Mouse (Mus musculus) liver, embryonic 15.5 days (tissue): ENCODE measurements around the gene Hoxb4. TPM values are rescaled to one million over a fixed set of nuclear protein-coding genes. Genes with fewer than 3 reads are reported as not detected.
A peak's percentile ranks its signal among the peaks of the same experiment; 100 is the strongest.

Source experiments
- ATAC-seq: fragments of 200-750 bp; cut with Nextera tagmentation; 2 replicates; pipeline ENCODE4 v1.8.0; 2017; ENCODE audit warnings: moderate number of reproducible peaks, mild to moderate bottlenecking, moderate library complexity; ENCODE audit not compliant: insufficient read depth
- H3K27ac ChIP-seq: fragments of 300-500 bp; sonication (generic); replicated peaks from 2 replicates; pipeline ENCODE4 v1.5.1; 2015; ENCODE audit warnings: mild to moderate bottlenecking, inconsistent platforms
- H3K27me3 ChIP-seq: fragments of 300-500 bp; sonication (generic); 2 replicates; pipeline ENCODE4 v1.6.1; 2015; ENCODE audit warnings: mild to moderate bottlenecking, inconsistent platforms
- H3K36me3 ChIP-seq: fragments of 300-500 bp; sonication (generic); replicated peaks from 2 replicates; pipeline ENCODE4 v1.6.1; 2015; ENCODE audit warnings: moderate library complexity, mild to moderate bottlenecking, inconsistent platforms
- H3K4me1 ChIP-seq: fragments of 300-500 bp; sonication (generic); replicated peaks from 2 replicates; pipeline ENCODE4 v1.6.1; 2015; ENCODE audit warnings: inconsistent platforms
- H3K4me2 ChIP-seq: fragments of 300-500 bp; sonication (generic); 2 replicates; pipeline ENCODE4 v1.6.1; 2015; ENCODE audit warnings: moderate library complexity, mild to moderate bottlenecking, inconsistent platforms
- H3K4me3 ChIP-seq: fragments of 300-500 bp; sonication (generic); replicated peaks from 2 replicates; pipeline ENCODE4 v1.5.1; 2015; ENCODE audit warnings: mild to moderate bottlenecking, inconsistent platforms
- H3K9ac ChIP-seq: fragments of 300-500 bp; sonication (generic); 2 replicates; pipeline ENCODE4 v1.6.1; 2015; ENCODE audit warnings: moderate library complexity, mild to moderate bottlenecking, inconsistent platforms
- H3K9me3 ChIP-seq: fragments of 300-500 bp; sonication (generic); replicated peaks from 2 replicates; pipeline ENCODE4 v1.6.1; 2016; ENCODE audit warnings: inconsistent platforms
- WGBS: fragments of 180-500 bp; shearing (Covaris S2); methylation state at CpG from one replicate; pipeline ENCODE4 v1.1.7; 2015; ENCODE audit warnings: mixed read lengths; ENCODE audit not compliant: insufficient replicate concordance; 5-methylcytosine and 5-hydroxymethylcytosine counted together
- polyA plus RNA-seq: library from polyadenylated mRNA; unstranded; fragments of >200 nt; fragmentation: Nextera tagmentation; extraction: Ambion mirVana; gene quantifications from 2 replicates; pipeline ENCODE4 v1.2.1, GENCODE M21; 2015

Hoxb4 gene
- polyA plus RNA-seq, 1 experiment from 2014 or later: 0.10 TPM

GRCm38 (mm10) chr11:96294245-96295091 is 23.6 kb upstream of the Hoxb4 start:
- no peaks in the 10 kb centered on the region for H3K36me3 ChIP-seq
- H3K4me3 ChIP-seq: no peak overlapping the region
- H3K4me2 ChIP-seq: no peak overlapping the region
- H3K4me1 ChIP-seq: no peaks in the 10 kb centered on the region
- H3K27ac ChIP-seq: no peak overlapping the region
- no peaks in the 10 kb centered on the region for H3K9me3 ChIP-seq
- WGBS: under 1% methylated on average over 32 of the region's 32 CpGs
- peaks cover 100% of the 10 kb centered on the region for H3K27me3 ChIP-seq
- H3K9ac ChIP-seq: no peak overlapping the region
- no peak for ATAC-seq

GRCm38 (mm10) chr11:96295092-96295835 is 22.8 kb upstream of the Hoxb4 start:
- no peak overlapping the region for H3K4me2 ChIP-seq
- H3K27ac ChIP-seq: no peak overlapping the region

GRCm38 (mm10) chr11:96296997-96297396 is 21.1 kb upstream of the Hoxb4 start:
- Histone ChIP-seq H3K27ac (no peak overlapping the region), H3K9me3 (no peaks in the 10 kb centered on the region), H3K4me3 (no peak overlapping the region), H3K9ac (no peak overlapping the region), H3K4me1 (no peaks in the 10 kb centered on the region), H3K36me3 (no peaks in the 10 kb centered on the region), H3K27me3 (peaks cover 100% of the 10 kb centered on the region), H3K4me2 (no peak overlapping the region)
- WGBS: 27% methylated on average over 2 of the region's 2 CpGs
- ATAC-seq: no peak

More at GRCm38 (mm10) chr11:96295092-96295835, 22.8 kb upstream of the Hoxb4 start:
- no peak overlapping the region for H3K9ac ChIP-seq
- H3K9me3 ChIP-seq: no peaks in the 10 kb centered on the region
- H3K4me1 ChIP-seq: no peaks in the 10 kb centered on the region
- 1% methylated on average over 30 of the region's 30 CpGs for WGBS
- H3K4me3 ChIP-seq: no peak overlapping the region
- no peak for ATAC-seq
- peaks cover 100% of the 10 kb centered on the region for H3K27me3 ChIP-seq
- H3K36me3 ChIP-seq: no peaks in the 10 kb centered on the region

DNA sequence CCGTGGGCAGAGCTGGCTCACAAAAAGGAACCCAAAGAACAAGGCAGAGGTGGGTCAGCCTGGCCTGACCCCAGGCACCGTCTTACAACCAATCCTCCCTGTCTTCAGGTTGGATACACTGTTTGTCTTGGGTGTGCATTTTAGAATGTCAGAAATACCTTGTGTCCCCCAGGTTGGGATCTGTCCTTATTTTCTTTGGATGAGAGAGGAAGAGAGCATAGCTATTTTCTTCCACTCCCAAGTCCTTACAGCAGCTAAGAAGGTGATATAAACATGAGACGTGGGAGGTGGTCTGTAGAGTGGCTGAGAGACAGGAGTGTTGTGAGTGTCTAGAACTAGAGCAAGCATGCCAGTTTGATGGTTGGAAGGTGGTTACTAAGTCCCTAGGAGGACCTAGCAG is 20.6 kb upstream of the Hoxb4 start:
- no peak for ATAC-seq
- Histone ChIP-seq H3K36me3 (no peaks in the 10 kb centered on the region), H3K27ac (no peak overlapping the region), H3K4me2 (no peak overlapping the region), H3K27me3 (peaks cover 100% of the 10 kb centered on the region), H3K4me1 (no peaks in the 10 kb centered on the region), H3K9ac (no peak overlapping the region), H3K9me3 (no peaks in the 10 kb centered on the region), H3K4me3 (no peak overlapping the region)
- WGBS: 33% methylated on average over 3 of the region's 3 CpGs

DNA sequence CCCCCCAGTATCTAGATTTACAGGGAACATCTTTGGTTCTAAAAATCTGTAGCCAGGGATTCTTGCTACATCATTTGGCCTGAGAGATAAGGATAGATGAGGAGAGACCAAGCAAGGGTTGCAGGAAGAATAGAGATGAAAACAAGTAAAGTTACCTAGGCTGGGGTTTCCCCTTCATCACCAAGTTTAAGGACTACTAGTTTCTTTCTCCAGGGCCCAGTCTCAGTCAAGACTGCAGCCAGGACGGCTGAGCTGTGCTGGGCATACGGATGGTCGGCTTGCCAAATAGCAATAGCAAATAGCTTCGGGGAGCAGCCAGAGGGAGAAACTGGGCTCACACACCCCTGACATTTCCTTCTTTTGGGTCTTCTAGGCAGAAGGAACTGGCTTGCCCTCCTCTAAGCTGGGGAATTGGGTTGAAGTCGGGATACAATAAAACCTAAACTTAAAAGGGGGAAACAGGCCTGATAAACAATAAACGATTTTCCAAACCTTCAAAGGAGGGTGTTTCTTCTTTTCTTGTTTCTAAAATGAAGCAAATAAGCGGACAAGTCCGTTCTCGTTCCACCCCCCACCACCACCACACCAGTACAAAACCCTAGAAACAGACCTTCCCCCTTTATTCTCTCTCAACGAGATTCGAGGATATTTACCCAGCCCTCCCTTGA is 20.0 kb upstream of the Hoxb4 start:
- no peak for ATAC-seq
- peaks cover 100% of the 10 kb centered on the region for H3K27me3 ChIP-seq
- no peaks in the 10 kb centered on the region for H3K4me1 ChIP-seq
- no peak overlapping the region for H3K27ac ChIP-seq
- 19% methylated on average over 11 of the region's 11 CpGs for WGBS
- no peak overlapping the region for H3K4me3 ChIP-seq
- no peak overlapping the region for H3K4me2 ChIP-seq
- H3K36me3 ChIP-seq: no peaks in the 10 kb centered on the region
- no peaks in the 10 kb centered on the region for H3K9me3 ChIP-seq
- H3K9ac ChIP-seq: no peak overlapping the region

GRCm38 (mm10) chr11:96298895-96299667 is 19.0 kb upstream of the Hoxb4 start:
- H3K4me2 ChIP-seq: peak overlapping the region; percentile 33
- H3K4me1 ChIP-seq: no peaks in the 10 kb centered on the region
- no peak overlapping the region for H3K27ac ChIP-seq
- no peak for ATAC-seq
- no peaks in the 10 kb centered on the region for H3K9me3 ChIP-seq
- peaks cover 100% of the 10 kb centered on the region for H3K27me3 ChIP-seq
- under 1% methylated on average over 66 of the region's 66 CpGs for WGBS
- H3K4me3 ChIP-seq: peak overlapping the region; percentile 17; the same call in 1 of the 2 replicates
- no peaks in the 10 kb centered on the region for H3K36me3 ChIP-seq
- no peak overlapping the region for H3K9ac ChIP-seq

DNA sequence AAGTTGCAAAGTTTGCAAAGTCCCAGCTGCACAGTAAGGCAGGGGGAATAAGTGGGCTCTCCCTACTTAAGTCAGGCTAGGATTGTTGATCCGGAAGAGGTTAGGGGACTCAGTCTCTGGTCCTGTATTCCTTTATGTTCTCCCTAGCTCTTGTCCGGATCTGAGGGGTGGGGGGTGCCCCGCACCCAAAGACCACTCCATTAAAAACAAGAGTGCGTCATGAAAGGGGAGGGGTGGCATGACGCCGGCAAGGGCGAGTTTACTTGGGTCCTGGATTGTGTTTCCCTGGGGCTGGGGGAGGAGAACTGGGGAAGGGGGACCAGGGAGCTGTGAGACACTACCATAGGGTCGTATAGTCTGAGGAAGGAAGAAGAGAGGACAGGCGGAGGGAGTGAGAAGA is 18.3 kb upstream of the Hoxb4 start:
- peaks cover 100% of the 10 kb centered on the region for H3K27me3 ChIP-seq
- WGBS: 1% methylated on average over 9 of the region's 9 CpGs
- H3K4me2 ChIP-seq: no peak overlapping the region
- H3K27ac ChIP-seq: no peak overlapping the region
- no peak for ATAC-seq
- H3K4me3 ChIP-seq: no peak overlapping the region
- H3K9me3 ChIP-seq: no peaks in the 10 kb centered on the region
- H3K36me3 ChIP-seq: no peaks in the 10 kb centered on the region
- no peak overlapping the region for H3K9ac ChIP-seq
- no peaks in the 10 kb centered on the region for H3K4me1 ChIP-seq

DNA sequence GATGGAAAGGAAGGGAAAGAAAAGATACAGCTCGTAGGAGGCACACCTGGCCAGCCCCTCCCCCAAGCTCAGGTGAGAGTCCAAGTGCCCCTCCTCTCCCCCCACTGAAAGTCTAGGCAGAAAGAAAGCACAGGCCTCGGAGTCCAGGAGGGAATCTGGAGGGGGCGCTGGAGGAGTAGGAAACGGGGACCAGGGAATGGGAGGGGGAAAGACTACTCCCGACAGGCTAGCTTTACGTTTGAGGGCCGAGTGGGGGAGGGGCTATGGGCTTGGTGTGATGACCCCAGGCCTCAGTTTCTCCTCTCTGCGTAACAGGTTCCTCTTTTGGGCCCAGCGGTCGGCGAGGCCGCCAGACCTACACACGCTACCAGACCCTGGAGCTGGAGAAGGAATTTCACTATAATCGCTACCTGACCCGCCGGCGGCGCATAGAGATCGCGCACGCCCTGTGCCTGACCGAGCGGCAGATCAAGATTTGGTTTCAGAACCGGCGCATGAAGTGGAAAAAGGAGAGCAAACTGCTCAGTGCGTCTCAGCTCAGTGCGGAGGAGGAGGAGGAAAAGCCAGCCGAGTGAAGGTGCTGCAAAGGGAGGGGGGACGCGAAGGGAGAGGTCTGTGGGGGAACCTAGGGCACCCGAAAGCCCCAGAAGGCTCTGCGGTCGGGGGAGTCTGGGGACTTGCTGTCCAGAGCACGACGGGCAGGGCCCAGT is 17.6 kb upstream of the Hoxb4 start:
- Histone ChIP-seq H3K4me1 (no peaks in the 10 kb centered on the region), H3K4me3 (no peak overlapping the region), H3K27me3 (peaks cover 100% of the 10 kb centered on the region), H3K27ac (no peak overlapping the region), H3K36me3 (no peaks in the 10 kb centered on the region), H3K4me2 (no peak overlapping the region), H3K9me3 (no peaks in the 10 kb centered on the region), H3K9ac (no peak overlapping the region)
- no peak for ATAC-seq
- 2% methylated on average over 35 of the region's 35 CpGs for WGBS

GRCm38 (mm10) chr11:96301064-96301431 is 17.0 kb upstream of the Hoxb4 start:
- peaks cover 100% of the 10 kb centered on the region for H3K27me3 ChIP-seq
- no peaks in the 10 kb centered on the region for H3K36me3 ChIP-seq
- no peaks in the 10 kb centered on the region for H3K9me3 ChIP-seq
- no peak overlapping the region for H3K27ac ChIP-seq
- WGBS: 20% methylated on average over 10 of the region's 10 CpGs
- H3K4me1 ChIP-seq: no peaks in the 10 kb centered on the region
- H3K9ac ChIP-seq: no peak overlapping the region
- H3K4me3 ChIP-seq: no peak overlapping the region
- no peak for ATAC-seq
- no peak overlapping the region for H3K4me2 ChIP-seq

DNA sequence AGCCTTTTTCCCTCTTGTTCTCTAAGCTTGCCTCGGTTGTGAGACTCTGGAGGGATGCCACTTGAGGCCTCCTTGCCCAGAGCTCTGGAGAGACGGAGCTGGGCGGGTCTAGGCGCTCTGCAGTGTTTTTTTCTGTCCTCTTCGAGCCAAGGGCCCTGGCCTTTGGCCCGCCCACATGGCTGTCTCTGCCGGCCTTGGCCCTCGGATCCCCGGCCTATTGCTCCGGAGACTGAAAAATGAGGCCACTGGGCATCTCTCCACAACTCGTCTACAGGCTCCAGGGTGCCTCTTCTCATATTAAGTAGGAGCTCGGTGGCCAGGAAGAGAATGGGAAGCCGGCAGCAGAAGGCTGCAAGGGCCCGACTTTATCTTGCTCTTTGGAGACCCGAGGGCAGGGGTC is 16.2 kb upstream of the Hoxb4 start:
- H3K9ac ChIP-seq: no peak overlapping the region
- H3K36me3 ChIP-seq: no peaks in the 10 kb centered on the region
- H3K27me3 ChIP-seq: peaks cover 100% of the 10 kb centered on the region
- ATAC-seq: no peak
- no peak overlapping the region for H3K4me2 ChIP-seq
- H3K27ac ChIP-seq: no peak overlapping the region
- H3K9me3 ChIP-seq: no peaks in the 10 kb centered on the region
- H3K4me1 ChIP-seq: no peaks in the 10 kb centered on the region
- H3K4me3 ChIP-seq: no peak overlapping the region
- 9% methylated on average over 15 of the region's 15 CpGs for WGBS
